Mouse (Mus musculus): ENCODE results near the gene Wscd2. TPM values are rescaled to one million over a fixed set of nuclear protein-coding genes. Genes with fewer than 3 reads are reported as not detected.

The Wscd2 gene
- total and polyA plus RNA-seq, 3 experiments = 0.38 to 0.51 (median 0.39) TPM

- Histone ChIP-seq H3K9me3 (replicated peaks; ENCODE audit: low read length) (no peaks in the 10 kb centered on the region), H3K4me3 (replicated peaks in 1 of 3; ENCODE audit: low read depth in 2 of 3, low read length in 2 of 3, poor library complexity in 1 of 3) (no peak overlapping the region), H3K9ac (ENCODE audit: insufficient read depth, low read depth) (no peak overlapping the region), H3K4me2 (ENCODE audit: insufficient read depth, low read depth, poor library complexity, severe bottlenecking) (no peak overlapping the region), H3K4me1 (ENCODE audit: control insufficient read depth in 1 of 2, insufficient read depth in 2 of 2) (peaks cover 8 to 20% of the 10 kb centered on the region in 2 experiments), H3K27me3 (replicated peaks) (peaks cover 62% of the 10 kb centered on the region), H3K79me2 (replicated peaks; ENCODE audit: control insufficient read depth, extremely low read depth, insufficient read depth, poor library complexity, severe bottlenecking) (no peaks in the 10 kb centered on the region), H3K36me3 (replicated peaks in 1 of 2; ENCODE audit: control insufficient read depth in 1 of 2, insufficient read depth in 1 of 2, low read length in 1 of 2) (no peaks in the 10 kb centered on the region), H3K27ac (ENCODE audit: insufficient read depth, low read depth) (no peak overlapping the region)
- no peak for TF ChIP-seq TCF12 (IDR thresholded peaks at IDR 0.05; ENCODE audit: low read depth, low read length)
- 0 out of 2 replicates have a peak, but pooled peaks have one; percentile 36 for TF ChIP-seq POLR2A (IDR thresholded peaks at IDR 0.05; ENCODE audit: low read depth, low read length)
- in situ Hi-C loops (cut with MboI; ENCODE audit: low pct_ligation_motif_present, low pct_unique_long_range_greater_than_20kb, low sequenced_read_pairs) (no loop called here), dilution Hi-C loops (cut with MboI; ENCODE audit: extremely low pct_ligation_motif_present, extremely low pct_unique_long_range_greater_than_20kb, low sequenced_read_pairs) (no loop called here)
- DNase-seq (ENCODE audit: extremely low read depth) = peak; percentile 38
These were observed 16.6 kb downstream of the Wscd2 start for GRCm38 (mm10) chr5:113506779-113507178.

- H3K27ac ChIP-seq (ENCODE audit: insufficient read depth, low read depth) = no peak overlapping the region
- no peak overlapping the region for H3K4me3 ChIP-seq (replicated peaks in 1 of 3; ENCODE audit: low read depth in 2 of 3, low read length in 2 of 3, poor library complexity in 1 of 3)
- no peaks in the 10 kb centered on the region for H3K36me3 ChIP-seq (replicated peaks in 1 of 2; ENCODE audit: control insufficient read depth in 1 of 2, insufficient read depth in 1 of 2, low read length in 1 of 2)
- dilution Hi-C loops (cut with MboI; ENCODE audit: extremely low pct_ligation_motif_present, extremely low pct_unique_long_range_greater_than_20kb, low sequenced_read_pairs) (no loop called here), in situ Hi-C loops (cut with MboI; ENCODE audit: low pct_ligation_motif_present, low pct_unique_long_range_greater_than_20kb, low sequenced_read_pairs) (no loop called here)
- no peaks in the 10 kb centered on the region for H3K9me3 ChIP-seq (replicated peaks; ENCODE audit: low read length)
- TF ChIP-seq EP300 (IDR thresholded peaks at IDR 0.05; ENCODE audit: low read length) (no peak), ZNF384 (IDR thresholded peaks at IDR 0.05; ENCODE audit: low read depth, low read length) (no peak), CHD2 (IDR thresholded peaks at IDR 0.05; ENCODE audit: low read length) (no peak), ZMIZ1 (IDR thresholded peaks at IDR 0.05; ENCODE audit: low read depth, low read length) (no peak), KAT2A (IDR thresholded peaks at IDR 0.05; ENCODE audit: insufficient replicate concordance, low read length) (no peak), NELFE (IDR thresholded peaks at IDR 0.05; ENCODE audit: low read depth, low read length) (no peak), HCFC1 (IDR thresholded peaks at IDR 0.05; ENCODE audit: low read depth, low read length) (no peak), BHLHE40 (IDR thresholded peaks at IDR 0.05; ENCODE audit: low read depth, low read length) (no peak), CTCF (conservative IDR thresholded peaks at IDR 0.05 in 1 of 2, IDR thresholded peaks at IDR 0.05 in 1 of 2; ENCODE audit: low read depth in 2 of 2, low read length in 2 of 2) (no peak), MXI1 (IDR thresholded peaks at IDR 0.05; ENCODE audit: low read depth, low read length) (no peak), MAZ (IDR thresholded peaks at IDR 0.05; ENCODE audit: low read depth, low read length) (no peak), E2F4 (IDR thresholded peaks at IDR 0.05; ENCODE audit: insufficient replicate concordance, low read depth, low read length) (no peak), MYC (IDR thresholded peaks at IDR 0.05; ENCODE audit: low read depth, low read length) (no peak), TCF12 (IDR thresholded peaks at IDR 0.05; ENCODE audit: low read depth, low read length) (no peak), PAX5 (IDR thresholded peaks at IDR 0.05; ENCODE audit: low read length) (no peak), TBP (conservative IDR thresholded peaks at IDR 0.05; ENCODE audit: low read depth, low read length) (no peak), ZKSCAN1 (IDR thresholded peaks at IDR 0.05; ENCODE audit: borderline replicate concordance, low read depth, low read length) (no peak), RAD21 (IDR thresholded peaks at IDR 0.05; ENCODE audit: low read depth, low read length) (no peak), JUN (IDR thresholded peaks at IDR 0.05; ENCODE audit: insufficient read depth, low read depth, low read length) (no peak)
- H3K27me3 ChIP-seq (replicated peaks) = peaks cover 63% of the 10 kb centered on the region
- H3K9ac ChIP-seq (ENCODE audit: insufficient read depth, low read depth) = no peak overlapping the region
- DNase-seq (ENCODE audit: extremely low read depth) = no peak
- no peaks in the 10 kb centered on the region for H3K79me2 ChIP-seq (replicated peaks; ENCODE audit: control insufficient read depth, extremely low read depth, insufficient read depth, poor library complexity, severe bottlenecking)
- no peak overlapping the region for H3K4me2 ChIP-seq (ENCODE audit: insufficient read depth, low read depth, poor library complexity, severe bottlenecking)
- peaks cover 6 to 20% of the 10 kb centered on the region in 2 experiments for H3K4me1 ChIP-seq (ENCODE audit: control insufficient read depth in 1 of 2, insufficient read depth in 2 of 2)
These were observed 19.0 kb downstream of the Wscd2 start for GRCm38 (mm10) chr5:113509167-113509566.

All from CH12.LX (cell line).